In genomic region chr3:131272374-131273100, GRCm38 (mm10) we compare ENCODE assay signal across 8 mouse cellular contexts. TPM values are rescaled to one million over a fixed set of nuclear protein-coding genes. Genes with fewer than 3 reads are reported as not detected.
DNase-seq lines count a peak whose midpoint lies in the region; ATAC-seq and TF ChIP-seq lines count a peak whose summit lies in the region.

No protein-coding gene starts in this region.

- no peaks in the 10 kb centered on the region for H3K36me3 ChIP-seq in embryonic facial prominence, embryonic 12.5 days
- H3K36me3 ChIP-seq in intestine, postnatal 0 days (ENCODE audit: control insufficient read depth, insufficient read depth) = peaks cover 3% of the 10 kb centered on the region; the same call in 1 of the 2 replicates
- H3K36me3 ChIP-seq in midbrain, embryonic 13.5 days = no peaks in the 10 kb centered on the region

- H3K9ac ChIP-seq in embryonic facial prominence, embryonic 12.5 days = no peak overlapping the region
- peak overlapping the region; percentile 84 for H3K9ac ChIP-seq in intestine, postnatal 0 days (ENCODE audit: low read depth, low read length)
- H3K9ac ChIP-seq in midbrain, embryonic 13.5 days (replicated peaks) = no peak overlapping the region; the same call in 1 of the 2 replicates

- H3K4me3 ChIP-seq in layer of hippocampus, adult 2 months = peak overlapping the region; percentile 80
- peak overlapping the region; percentile 53 for H3K4me3 ChIP-seq in embryonic facial prominence, embryonic 12.5 days
- H3K4me3 ChIP-seq in intestine, postnatal 0 days (ENCODE audit: low read depth, low read length) = peak overlapping the region; percentile 73
- peak overlapping the region; percentile 72 for H3K4me3 ChIP-seq in midbrain, embryonic 13.5 days (replicated peaks)

- H3K9me3 ChIP-seq in embryonic facial prominence, embryonic 12.5 days = no peaks in the 10 kb centered on the region
- H3K9me3 ChIP-seq in intestine, postnatal 0 days (ENCODE audit: control insufficient read depth) = no peaks in the 10 kb centered on the region
- H3K9me3 ChIP-seq in midbrain, embryonic 13.5 days = no peaks in the 10 kb centered on the region

- TF ChIP-seq CTCF in layer of hippocampus, adult 2 months (conservative IDR thresholded peaks at IDR 0.05) = no peak
- no peak for TF ChIP-seq CTCF in intestine, postnatal 0 days (IDR thresholded peaks at IDR 0.05; ENCODE audit: low read depth)

- H3K4me1 ChIP-seq in embryonic facial prominence, embryonic 12.5 days = peaks cover 24% of the 10 kb centered on the region
- H3K4me1 ChIP-seq in intestine, postnatal 0 days (replicated peaks; ENCODE audit: control insufficient read depth, insufficient read depth, low read length) = no peaks in the 10 kb centered on the region; the same call in 1 of the 2 replicates
- peaks cover 27% of the 10 kb centered on the region for H3K4me1 ChIP-seq in midbrain, embryonic 13.5 days (replicated peaks)

- no peak; the same call in 1 of the 2 replicates for ATAC-seq in embryonic facial prominence, embryonic 12.5 days (ENCODE audit: insufficient number of reproducible peaks, insufficient read depth, low FRiP score, low TSS enrichment)
- peak; percentile 55 for ATAC-seq in intestine, postnatal 0 days
- ATAC-seq in midbrain, embryonic 13.5 days = no peak

- peak overlapping the region; percentile 83; the same call in 1 of the 2 replicates for H3K27ac ChIP-seq in layer of hippocampus, adult 2 months
- H3K27ac ChIP-seq in embryonic facial prominence, embryonic 12.5 days = peak overlapping the region; percentile 55
- H3K27ac ChIP-seq in intestine, postnatal 0 days (ENCODE audit: low read depth, low read length) = peak overlapping the region; percentile 97
- no peak overlapping the region for H3K27ac ChIP-seq in midbrain, embryonic 13.5 days

- H3K4me2 ChIP-seq in embryonic facial prominence, embryonic 12.5 days (replicated peaks) = peak overlapping the region; percentile 68
- H3K4me2 ChIP-seq in intestine, postnatal 0 days (replicated peaks; ENCODE audit: low read depth) = peak overlapping the region; percentile 72
- H3K4me2 ChIP-seq in midbrain, embryonic 13.5 days (replicated peaks) = peak overlapping the region; percentile 89

- no peak for DNase-seq in layer of hippocampus, adult 2 months (ENCODE audit: low spot score in 2 of 2)
- DNase-seq in layer of hippocampus, postnatal 10 days (ENCODE audit: low spot score in 2 of 2) = no peak
- DNase-seq in layer of hippocampus, adult 18-20 months (ENCODE audit: low spot score in 2 of 2) = no peak
- no peak for DNase-seq in frontal cortex, postnatal 36 days (ENCODE audit: low spot score in 2 of 2)
- DNase-seq in lung, adult 18-20 months = no peak

- 29% methylated on average over 10 of the region's 10 CpGs for WGBS in embryonic facial prominence, embryonic 12.5 days
- WGBS in intestine, postnatal 0 days = 9% methylated on average over 10 of the region's 10 CpGs
- WGBS in midbrain, embryonic 13.5 days = 64% methylated on average over 10 of the region's 10 CpGs

- no peaks in the 10 kb centered on the region for H3K27me3 ChIP-seq in embryonic facial prominence, embryonic 12.5 days
- H3K27me3 ChIP-seq in intestine, postnatal 0 days (replicated peaks; ENCODE audit: control insufficient read depth, insufficient read depth, low read length) = no peaks in the 10 kb centered on the region
- no peaks in the 10 kb centered on the region for H3K27me3 ChIP-seq in midbrain, embryonic 13.5 days

RNA-seq across cellular contexts. Expression of gene Hadh, which starts 0.6 kb away (rescaled TPM):
- total RNA-seq in layer of hippocampus, adult 2 months (2021) = 10 to 100 TPM; 22.3 to 23.6 TPM
- total RNA-seq in layer of hippocampus, postnatal 10 days (2021) = 10 to 100 TPM; 25.9 to 28.4 TPM
- polyA plus RNA-seq in embryonic facial prominence, embryonic 12.5 days (2016; fragmentation: Nextera tagmentation; extraction: Ambion mirVana) = 90.2 and 98.6 TPM in 2 replicates
- 581 and 642 TPM in 2 replicates for polyA plus RNA-seq in intestine, postnatal 0 days (2015; fragmentation: Nextera tagmentation; extraction: Ambion mirVana)
- polyA plus RNA-seq in midbrain, embryonic 13.5 days (2015; fragmentation: Nextera tagmentation; extraction: Ambion mirVana) = 30.1 and 31.6 TPM in 2 replicates
- total RNA-seq in layer of hippocampus, adult 18-20 months (2021) = 10 to 100 TPM; 21.5 to 23.5 TPM

RNA-seq across cellular contexts. Expression of gene Cyp2u1, which starts 30.5 kb away (rescaled TPM):
- total RNA-seq in layer of hippocampus, adult 2 months (2021) = 10 to 100 TPM; 16.8 to 19.5 TPM
- 10 to 100 TPM; 15.0 to 15.1 TPM for total RNA-seq in layer of hippocampus, postnatal 10 days (2021)
- polyA plus RNA-seq in embryonic facial prominence, embryonic 12.5 days (2016; fragmentation: Nextera tagmentation; extraction: Ambion mirVana) = 2.3 and 2.5 TPM in 2 replicates
- 17.1 and 24.2 TPM in 2 replicates for polyA plus RNA-seq in intestine, postnatal 0 days (2015; fragmentation: Nextera tagmentation; extraction: Ambion mirVana)
- polyA plus RNA-seq in midbrain, embryonic 13.5 days (2015; fragmentation: Nextera tagmentation; extraction: Ambion mirVana) = 3.8 and 4.8 TPM in 2 replicates
- 10 to 100 TPM; 18.1 to 20.8 TPM for total RNA-seq in layer of hippocampus, adult 18-20 months (2021)
